19 mouse cellular contexts compared by ENCODE assay signal in genomic region chr4:81280098-81280497, GRCm38 (mm10).
DNase-seq lines count a peak whose midpoint lies in the region; ATAC-seq and TF ChIP-seq lines count a peak whose summit lies in the region.
"Had no signal": no experiment of that assay in that cellular context is flagged by ENCODE, and none has a peak within 500 bp of the region (broad histone marks: within the 10 kb centered on the region; RNA-seq: fewer than 3 reads in every experiment).

No protein-coding gene starts in this region.

- DNase-seq in embryo, embryonic 10 days (ENCODE audit: low spot score): peak; percentile 21
- DNase-seq in embryo, embryonic 9.5 days (ENCODE audit: extremely low spot score): no peak
- peak; percentile 12 for DNase-seq in hindbrain, embryonic 11.5 days (ENCODE audit: low spot score)
- DNase-seq in adipocyte (ENCODE audit: low spot score): peak; percentile 5
- no peak for DNase-seq in cerebellum, adult 2 months
- DNase-seq: adrenal gland, postnatal 10 days; cerebellum, adult 11 months; cerebellum, postnatal 25 days; lung, postnatal 4 days; right cerebral cortex, postnatal 4 days had no signal

- H3K36me3 ChIP-seq in hindbrain, embryonic 11.5 days (ENCODE audit: control insufficient read depth, insufficient read depth, low read length): no peaks in the 10 kb centered on the region
- peaks cover 16% of the 10 kb centered on the region; the same call in 1 of the 2 replicates for H3K36me3 ChIP-seq in hindbrain, embryonic 12.5 days
- no peaks in the 10 kb centered on the region for H3K36me3 ChIP-seq in forebrain, embryonic 16.5 days (ENCODE audit: control insufficient read depth, insufficient read depth)
- H3K36me3 ChIP-seq: intestine, embryonic 15.5 days had no signal

- no peaks in the 10 kb centered on the region for H3K27me3 ChIP-seq in hindbrain, embryonic 11.5 days (ENCODE audit: control insufficient read depth, insufficient read depth, low read length)
- H3K27me3 ChIP-seq in hindbrain, embryonic 12.5 days: no peaks in the 10 kb centered on the region
- no peaks in the 10 kb centered on the region for H3K27me3 ChIP-seq in forebrain, embryonic 16.5 days (replicated peaks; ENCODE audit: control insufficient read depth, insufficient read depth, low read length)
- H3K27me3 ChIP-seq in cerebellum, adult 2 months (ENCODE audit: control insufficient read depth, insufficient read depth, low read length): no peaks in the 10 kb centered on the region
- H3K27me3 ChIP-seq: hindbrain, embryonic 15.5 days; intestine, embryonic 15.5 days; limb, embryonic 13.5 days; lung, embryonic 15.5 days had no signal

- 43% methylated on average over 4 of the region's 4 CpGs for WGBS in hindbrain, embryonic 11.5 days
- WGBS in hindbrain, embryonic 12.5 days: 18% methylated on average over 4 of the region's 4 CpGs
- WGBS in forebrain, embryonic 16.5 days: 17% methylated on average over 4 of the region's 4 CpGs
- 44% methylated on average over 4 of the region's 4 CpGs for WGBS in cerebellum, adult 2 months

- no peaks in the 10 kb centered on the region for H3K9me3 ChIP-seq in hindbrain, embryonic 11.5 days (ENCODE audit: control insufficient read depth, low read length)
- no peaks in the 10 kb centered on the region for H3K9me3 ChIP-seq in hindbrain, embryonic 12.5 days (replicated peaks)
- no peaks in the 10 kb centered on the region for H3K9me3 ChIP-seq in forebrain, embryonic 16.5 days (ENCODE audit: control insufficient read depth, low read length)
- H3K9me3 ChIP-seq: heart, embryonic 10.5 days; hindbrain, embryonic 15.5 days; intestine, embryonic 15.5 days; limb, embryonic 13.5 days; lung, embryonic 15.5 days had no signal

- no peak overlapping the region for H3K4me2 ChIP-seq in hindbrain, embryonic 11.5 days (replicated peaks; ENCODE audit: low read depth, low read length)
- no peak overlapping the region for H3K4me2 ChIP-seq in hindbrain, embryonic 12.5 days (replicated peaks)
- no peak overlapping the region for H3K4me2 ChIP-seq in forebrain, embryonic 16.5 days (ENCODE audit: low read length)
- H3K4me2 ChIP-seq: hindbrain, embryonic 15.5 days; intestine, embryonic 15.5 days; limb, embryonic 13.5 days; lung, embryonic 15.5 days had no signal

- no peak overlapping the region for H3K4me3 ChIP-seq in hindbrain, embryonic 11.5 days (ENCODE audit: low read depth, low read length)
- no peak overlapping the region for H3K4me3 ChIP-seq in hindbrain, embryonic 12.5 days
- no peak overlapping the region for H3K4me3 ChIP-seq in forebrain, embryonic 16.5 days (replicated peaks; ENCODE audit: low read length)
- H3K4me3 ChIP-seq in cerebellum, adult 2 months (replicated peaks; ENCODE audit: insufficient read depth, low read depth, low read length): no peak overlapping the region
- H3K4me3 ChIP-seq: heart, embryonic 10.5 days; hindbrain, embryonic 15.5 days; intestine, embryonic 15.5 days; limb, embryonic 13.5 days; lung, embryonic 15.5 days had no signal

- no peak for TF ChIP-seq POLR2A in cerebellum, adult 2 months (IDR thresholded peaks at IDR 0.05; ENCODE audit: borderline replicate concordance, insufficient read depth, low read length)

- no peak overlapping the region for H3K27ac ChIP-seq in hindbrain, embryonic 11.5 days (ENCODE audit: low read depth, low read length)
- H3K27ac ChIP-seq in hindbrain, embryonic 12.5 days: no peak overlapping the region
- peak overlapping the region; percentile 45 for H3K27ac ChIP-seq in forebrain, embryonic 16.5 days (ENCODE audit: low read length)
- H3K27ac ChIP-seq in cerebellum, adult 2 months (ENCODE audit: insufficient read depth, low read length): no peak overlapping the region
- H3K27ac ChIP-seq: heart, embryonic 10.5 days; hindbrain, embryonic 15.5 days; intestine, embryonic 15.5 days; limb, embryonic 13.5 days; liver, embryonic 14.5 days; lung, embryonic 15.5 days had no signal

- H3K9ac ChIP-seq in hindbrain, embryonic 11.5 days (ENCODE audit: low read depth, low read length): no peak overlapping the region
- H3K9ac ChIP-seq in hindbrain, embryonic 12.5 days: no peak overlapping the region
- H3K9ac ChIP-seq in forebrain, embryonic 16.5 days (replicated peaks; ENCODE audit: low read depth, low read length): no peak overlapping the region; the same call in 1 of the 2 replicates
- H3K9ac ChIP-seq: hindbrain, embryonic 15.5 days; intestine, embryonic 15.5 days; limb, embryonic 13.5 days; liver, embryonic 14.5 days; lung, embryonic 15.5 days had no signal

- no peak for TF ChIP-seq CTCF in cerebellum, adult 2 months (IDR thresholded peaks at IDR 0.05; ENCODE audit: borderline replicate concordance, insufficient read depth, low read depth, low read length)

- ATAC-seq in hindbrain, embryonic 11.5 days (ENCODE audit: low FRiP score): peak; percentile 45; the same call in 1 of the 2 replicates
- ATAC-seq in hindbrain, embryonic 12.5 days (ENCODE audit: low FRiP score): no peak
- no peak for ATAC-seq in forebrain, embryonic 16.5 days
- no peak for ATAC-seq in monocyte, adult 5-6 weeks (replicated peaks; ENCODE audit: insufficient number of reproducible peaks, low FRiP score, low TSS enrichment, poor library complexity, severe bottlenecking)
- ATAC-seq: intestine, embryonic 15.5 days had no signal

- H3K4me1 ChIP-seq in hindbrain, embryonic 11.5 days (replicated peaks; ENCODE audit: control insufficient read depth, insufficient read depth, low read length): no peaks in the 10 kb centered on the region
- no peaks in the 10 kb centered on the region for H3K4me1 ChIP-seq in hindbrain, embryonic 12.5 days
- peaks cover 9% of the 10 kb centered on the region for H3K4me1 ChIP-seq in forebrain, embryonic 16.5 days (replicated peaks; ENCODE audit: control insufficient read depth, insufficient read depth, low read length)
- H3K4me1 ChIP-seq in cerebellum, adult 2 months (ENCODE audit: control insufficient read depth, insufficient read depth, low read length): no peaks in the 10 kb centered on the region
- H3K4me1 ChIP-seq: heart, embryonic 10.5 days; hindbrain, embryonic 15.5 days; intestine, embryonic 15.5 days; limb, embryonic 13.5 days; lung, embryonic 15.5 days had no signal

Comparison
In these comparisons a context has a peak if more than half of its experiments do, and no peak if none do; other contexts are left out.
1. DNase-seq: peak in embryo, embryonic 10 days (single experiment), hindbrain, embryonic 11.5 days (single experiment) and adipocyte (single experiment); none in embryo, embryonic 9.5 days (single experiment) and cerebellum, adult 2 months (0 of 2).